Mouse (Mus musculus): Measurements from ENCODE around the gene Sema3g. TPM values are rescaled to one million over a fixed set of nuclear protein-coding genes. Genes with fewer than 3 reads are reported as not detected.

The Sema3g gene
- 3.7 and 3.8 TPM in 2 replicates for polyA plus RNA-seq (2015; fragmentation: Nextera tagmentation; extraction: Ambion mirVana)

DNA sequence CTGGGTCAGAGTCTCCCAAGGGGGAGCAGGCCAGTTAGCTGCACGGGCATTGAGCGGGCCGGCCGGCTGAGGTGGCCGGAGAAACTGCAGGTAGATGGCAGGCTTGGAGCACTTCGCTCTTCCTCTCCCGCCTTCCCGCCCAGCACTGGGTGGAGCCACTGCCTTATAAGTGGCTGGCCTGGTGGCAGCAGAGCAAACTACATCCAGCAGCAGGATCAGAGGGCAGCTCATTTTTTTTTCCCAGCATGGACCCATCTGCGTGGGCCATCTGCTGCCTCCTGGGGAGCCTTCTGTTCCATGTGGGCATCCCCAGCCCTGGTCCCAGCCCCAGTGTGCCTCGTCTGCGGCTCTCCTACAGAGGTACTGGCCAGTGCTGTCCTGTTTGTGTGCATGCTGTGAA lies at the start of gene Sema3g:
Gene Sema3g, plus strand, starts transcription at position 195 of the 400 bp plus-strand sequence.
- Histone ChIP-seq H3K27ac (peak within 1 kb of the TSS; percentile 15; the same call in 1 of the 2 replicates), H3K27me3 (no peaks in the 10 kb centered on the region), H3K9ac (0 out of 2 replicates have a peak within 1 kb of the TSS, but pooled peaks have one; percentile 9), H3K4me2 (peak within 1 kb of the TSS; percentile 47), H3K36me3 (no peaks in the 10 kb centered on the region), H3K4me3 (replicated peaks) (peak within 1 kb of the TSS; percentile 21), H3K9me3 (replicated peaks) (no peaks in the 10 kb centered on the region), H3K4me1 (peaks cover 14% of the 10 kb centered on the region)
- WGBS: 8% methylated on average over 11 of the region's 11 CpGs
- peak; percentile 72 for ATAC-seq (replicated peaks; ENCODE audit: low FRiP score)

DNA sequence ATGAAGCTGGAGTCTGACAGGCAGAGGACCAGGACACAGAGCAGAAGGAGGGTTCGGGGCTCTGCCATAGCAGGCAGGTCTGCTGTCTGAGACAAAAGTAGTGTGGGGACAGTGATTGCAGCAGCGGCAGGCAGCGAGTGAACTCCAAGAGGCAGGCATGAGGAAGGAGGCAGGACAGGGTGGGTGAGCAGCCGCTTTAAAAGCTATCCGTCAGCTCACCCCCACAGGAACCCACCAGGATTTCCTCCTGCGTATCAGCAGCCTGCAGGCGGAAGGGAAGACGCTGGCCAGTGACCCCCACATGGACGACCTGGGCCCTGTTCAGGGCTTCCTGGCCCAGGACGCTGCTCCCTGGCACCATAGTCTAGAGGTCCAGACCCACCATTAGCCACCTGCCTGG lies 49.2 kb upstream of the Sema3g start, which contains the start of gene Stab1:
Gene Stab1, minus strand, starts transcription at position 217 of the 400 bp plus-strand sequence.
- Histone ChIP-seq H3K4me1 (peaks cover 41% of the 10 kb centered on the region), H3K9ac (peak within 1 kb of the TSS; percentile 23), H3K27ac (peak within 1 kb of the TSS; percentile 62; the same call in 1 of the 2 replicates), H3K4me3 (replicated peaks) (peak within 1 kb of the TSS; percentile 38), H3K36me3 (peaks cover 37% of the 10 kb centered on the region), H3K4me2 (peak within 1 kb of the TSS; percentile 50), H3K9me3 (replicated peaks) (no peaks in the 10 kb centered on the region), H3K27me3 (no peaks in the 10 kb centered on the region)
- no peak for ATAC-seq (replicated peaks; ENCODE audit: low FRiP score)
- 21% methylated on average over 10 of the region's 10 CpGs for WGBS

DNA sequence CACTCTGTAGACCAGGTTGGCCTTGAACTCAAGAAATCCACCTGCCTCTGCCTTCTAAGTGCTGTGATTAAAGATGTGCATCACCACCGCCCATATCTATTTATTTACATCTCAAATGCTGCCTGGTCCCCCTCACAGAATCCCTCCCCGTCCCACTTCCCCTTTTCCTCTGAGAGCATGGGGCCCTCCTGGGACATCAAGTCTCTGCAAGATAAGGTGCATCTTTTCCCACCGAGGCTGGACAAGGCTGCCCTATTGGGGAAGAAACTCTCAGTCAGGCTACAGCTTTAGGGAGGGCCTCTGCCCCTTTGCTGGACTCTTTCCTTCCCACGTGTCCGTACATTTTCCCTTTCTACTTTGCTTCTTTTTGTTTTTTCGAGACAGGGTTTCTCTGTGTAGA lies 48.2 kb upstream of the Sema3g start:
- Histone ChIP-seq H3K9ac (no peak overlapping the region), H3K9me3 (replicated peaks) (no peaks in the 10 kb centered on the region), H3K4me2 (no peak overlapping the region), H3K4me1 (peaks cover 41% of the 10 kb centered on the region), H3K27me3 (no peaks in the 10 kb centered on the region), H3K36me3 (peaks cover 48% of the 10 kb centered on the region), H3K27ac (0 out of 2 replicates have a peak overlapping the region, but pooled peaks have one; percentile 9), H3K4me3 (replicated peaks) (no peak overlapping the region)
- ATAC-seq (replicated peaks; ENCODE audit: low FRiP score): no peak
- WGBS: 78% methylated on average over 6 of the region's 6 CpGs

DNA sequence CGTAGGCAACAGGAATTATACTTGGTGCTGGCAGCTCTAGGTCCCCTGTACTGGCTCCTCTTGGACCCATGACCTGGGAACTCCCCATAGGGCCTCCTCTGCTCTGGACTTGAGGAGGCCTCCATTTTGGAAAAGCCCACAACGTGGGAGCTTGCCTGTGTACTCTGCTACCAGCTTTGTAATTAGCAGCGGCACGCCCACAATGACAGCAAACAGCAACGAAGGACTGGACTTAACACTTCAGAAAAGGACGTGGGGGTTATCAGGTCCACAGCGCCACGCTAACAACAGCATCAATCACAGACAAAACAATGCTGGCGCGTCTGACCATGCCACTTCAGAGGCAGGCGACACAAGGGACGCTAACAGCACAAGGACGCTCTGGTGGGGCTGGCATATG lies 46.7 kb upstream of the Sema3g start:
- H3K36me3 ChIP-seq: peaks cover 62% of the 10 kb centered on the region
- H3K4me3 ChIP-seq (replicated peaks): no peak overlapping the region
- no peak overlapping the region for H3K27ac ChIP-seq
- WGBS: 86% methylated on average over 13 of the region's 13 CpGs
- no peak overlapping the region for H3K4me2 ChIP-seq
- no peak for ATAC-seq (replicated peaks; ENCODE audit: low FRiP score)
- peaks cover 28% of the 10 kb centered on the region for H3K4me1 ChIP-seq
- no peaks in the 10 kb centered on the region for H3K27me3 ChIP-seq
- H3K9ac ChIP-seq: no peak overlapping the region
- no peaks in the 10 kb centered on the region for H3K9me3 ChIP-seq (replicated peaks)

DNA sequence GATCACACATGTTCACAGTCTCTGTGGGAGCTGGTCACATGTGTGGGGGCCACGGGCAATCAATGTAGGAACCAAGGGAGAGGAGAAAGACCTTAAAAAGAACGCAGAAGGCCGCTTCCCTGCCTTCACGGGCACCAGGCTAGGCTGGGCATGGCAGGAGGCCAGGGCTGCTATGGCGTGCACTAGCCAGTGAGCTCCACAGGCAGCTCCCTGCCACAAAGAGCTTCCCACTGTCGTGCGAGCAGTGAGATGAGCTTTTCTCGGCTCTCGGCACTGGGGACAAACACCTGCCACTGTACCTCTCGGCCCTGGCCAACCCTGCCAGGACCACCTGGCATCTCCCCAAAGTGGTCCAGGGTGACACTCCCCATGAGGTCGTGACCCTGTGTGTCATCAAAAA lies 46.3 kb upstream of the Sema3g start:
- 89% methylated on average over 11 of the region's 11 CpGs for WGBS
- H3K4me2 ChIP-seq: no peak overlapping the region
- peaks cover 23% of the 10 kb centered on the region for H3K4me1 ChIP-seq
- H3K36me3 ChIP-seq: peaks cover 67% of the 10 kb centered on the region
- no peak overlapping the region for H3K9ac ChIP-seq
- no peak overlapping the region for H3K27ac ChIP-seq
- ATAC-seq (replicated peaks; ENCODE audit: low FRiP score): no peak
- no peaks in the 10 kb centered on the region for H3K27me3 ChIP-seq
- H3K4me3 ChIP-seq (replicated peaks): no peak overlapping the region
- no peaks in the 10 kb centered on the region for H3K9me3 ChIP-seq (replicated peaks)

DNA sequence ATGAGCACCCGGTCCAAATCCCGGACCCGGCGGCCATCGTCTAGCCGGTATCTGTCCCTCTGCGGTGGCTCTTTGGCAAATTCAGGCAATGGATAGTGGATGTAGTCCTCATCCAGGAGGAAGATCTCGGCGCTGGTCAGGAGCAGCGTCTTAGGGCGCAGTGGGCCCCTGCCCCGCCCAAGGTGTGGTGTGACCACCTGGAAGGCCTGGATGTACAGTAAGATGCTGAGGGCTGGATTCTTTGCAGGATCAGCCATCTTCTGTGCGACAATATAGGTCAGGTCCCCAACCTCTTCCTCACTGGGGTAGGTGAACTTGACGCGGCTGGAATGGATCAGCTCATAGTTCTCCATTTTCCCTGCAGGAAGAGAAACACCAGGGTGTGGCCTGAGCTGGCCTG lies 45.8 kb upstream of the Sema3g start:
- H3K4me1 ChIP-seq: peaks cover 19% of the 10 kb centered on the region
- no peak overlapping the region for H3K9ac ChIP-seq
- no peaks in the 10 kb centered on the region for H3K27me3 ChIP-seq
- no peak overlapping the region for H3K4me2 ChIP-seq
- H3K4me3 ChIP-seq (replicated peaks): no peak overlapping the region
- ATAC-seq (replicated peaks; ENCODE audit: low FRiP score): no peak
- H3K36me3 ChIP-seq: peaks cover 71% of the 10 kb centered on the region
- WGBS: 93% methylated on average over 15 of the region's 15 CpGs
- H3K27ac ChIP-seq: no peak overlapping the region
- H3K9me3 ChIP-seq (replicated peaks): no peaks in the 10 kb centered on the region

DNA sequence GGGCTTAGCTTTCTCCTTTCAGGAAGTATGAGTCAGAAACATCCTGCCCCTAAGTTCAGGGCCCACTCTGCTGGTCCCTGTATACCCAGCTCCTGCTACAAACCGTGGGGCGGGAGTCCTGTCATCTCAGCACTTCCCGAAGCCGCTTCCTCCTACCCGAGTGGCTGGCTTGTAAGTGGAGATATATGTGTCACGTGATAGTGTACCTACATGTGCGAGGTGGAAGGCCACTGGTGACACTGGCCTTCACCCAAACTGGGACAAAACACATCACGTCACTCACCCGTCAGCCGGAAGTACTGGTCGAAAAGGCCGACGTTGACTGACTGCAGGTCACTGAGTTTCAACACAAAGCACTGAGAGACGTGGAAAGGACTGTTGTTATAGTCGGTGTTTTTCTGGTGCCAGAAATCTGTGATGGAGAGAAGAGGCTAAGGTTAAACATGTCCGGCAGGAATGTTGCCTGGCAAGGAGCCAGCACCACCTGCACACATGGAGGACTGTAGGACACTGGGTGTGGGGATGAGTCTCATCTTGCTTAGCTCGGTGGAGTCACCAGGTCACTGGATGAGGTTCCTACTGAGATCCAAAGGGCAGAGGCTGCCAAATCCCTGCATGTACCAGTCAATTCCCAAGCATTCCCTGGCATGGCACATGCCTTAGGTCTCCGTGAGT lies 44.7 kb upstream of the Sema3g start:
- peaks cover 82% of the 10 kb centered on the region for H3K36me3 ChIP-seq
- no peak overlapping the region for H3K4me3 ChIP-seq (replicated peaks)
- no peak overlapping the region for H3K4me2 ChIP-seq
- H3K27me3 ChIP-seq: no peaks in the 10 kb centered on the region
- H3K9ac ChIP-seq: no peak overlapping the region
- H3K9me3 ChIP-seq (replicated peaks): no peaks in the 10 kb centered on the region
- H3K4me1 ChIP-seq: peaks cover 11% of the 10 kb centered on the region; the same call in 1 of the 2 replicates
- 76% methylated on average over 18 of the region's 18 CpGs for WGBS
- H3K27ac ChIP-seq: no peak overlapping the region
- no peak for ATAC-seq (replicated peaks; ENCODE audit: low FRiP score)

DNA sequence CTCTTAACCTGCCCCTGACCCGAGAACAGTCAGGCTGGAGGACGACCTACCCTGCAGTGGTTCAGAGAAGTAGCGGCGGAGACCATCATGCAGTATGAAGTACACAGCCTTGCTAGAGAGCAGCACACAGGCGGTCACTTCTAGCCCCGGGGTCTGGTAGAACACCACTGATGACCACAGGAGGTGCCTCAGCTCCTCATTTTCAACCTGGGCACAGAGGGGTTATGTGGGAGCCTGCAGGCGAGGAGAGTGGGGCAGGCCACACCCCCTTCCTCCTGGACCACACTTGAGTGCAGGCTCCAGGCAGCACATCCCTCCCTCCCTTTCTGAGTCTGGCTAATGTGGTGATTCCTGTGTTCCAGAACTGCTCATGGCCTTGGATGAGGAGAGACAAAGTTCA lies 44.1 kb upstream of the Sema3g start:
- no peak overlapping the region for H3K4me2 ChIP-seq
- no peak overlapping the region for H3K27ac ChIP-seq
- H3K4me1 ChIP-seq: peaks cover 7% of the 10 kb centered on the region; the same call in 1 of the 2 replicates
- no peaks in the 10 kb centered on the region for H3K27me3 ChIP-seq
- no peak overlapping the region for H3K4me3 ChIP-seq (replicated peaks)
- H3K36me3 ChIP-seq: peaks cover 87% of the 10 kb centered on the region
- no peak; the same call in 1 of the 2 replicates for ATAC-seq (replicated peaks; ENCODE audit: low FRiP score)
- no peak overlapping the region for H3K9ac ChIP-seq
- H3K9me3 ChIP-seq (replicated peaks): no peaks in the 10 kb centered on the region
- WGBS: 84% methylated on average over 7 of the region's 7 CpGs

DNA sequence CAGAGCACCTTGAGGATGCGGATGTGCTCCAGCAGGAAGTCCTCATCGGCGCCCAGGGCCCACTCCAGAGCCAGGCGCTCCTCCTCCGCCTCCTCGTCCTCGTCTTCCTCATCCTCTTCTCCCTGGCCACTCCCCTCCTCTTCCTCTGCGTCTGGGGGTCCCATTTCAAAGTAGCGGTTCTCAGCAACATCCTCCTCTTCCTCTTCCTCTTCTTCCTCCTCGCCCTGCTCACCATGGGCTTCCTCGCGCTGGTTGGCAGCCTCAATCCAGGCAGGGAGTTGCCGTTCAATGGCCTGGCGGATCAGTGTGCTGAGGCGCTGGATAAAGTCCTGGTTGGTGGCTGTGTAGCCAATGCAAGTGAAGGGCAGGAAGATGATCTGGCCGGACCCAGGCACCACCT lies 40.4 kb upstream of the Sema3g start:
- no peak overlapping the region for H3K9ac ChIP-seq
- WGBS: 87% methylated on average over 16 of the region's 16 CpGs
- 0 out of 2 replicates have a peak, but pooled peaks cover 4% of the 10 kb centered on the region for H3K4me1 ChIP-seq
- H3K27ac ChIP-seq: no peak overlapping the region
- no peak overlapping the region for H3K4me2 ChIP-seq
- ATAC-seq (replicated peaks; ENCODE audit: low FRiP score): no peak
- no peak overlapping the region for H3K4me3 ChIP-seq (replicated peaks)
- peaks cover 99% of the 10 kb centered on the region for H3K36me3 ChIP-seq
- H3K27me3 ChIP-seq: no peaks in the 10 kb centered on the region
- H3K9me3 ChIP-seq (replicated peaks): no peaks in the 10 kb centered on the region

DNA sequence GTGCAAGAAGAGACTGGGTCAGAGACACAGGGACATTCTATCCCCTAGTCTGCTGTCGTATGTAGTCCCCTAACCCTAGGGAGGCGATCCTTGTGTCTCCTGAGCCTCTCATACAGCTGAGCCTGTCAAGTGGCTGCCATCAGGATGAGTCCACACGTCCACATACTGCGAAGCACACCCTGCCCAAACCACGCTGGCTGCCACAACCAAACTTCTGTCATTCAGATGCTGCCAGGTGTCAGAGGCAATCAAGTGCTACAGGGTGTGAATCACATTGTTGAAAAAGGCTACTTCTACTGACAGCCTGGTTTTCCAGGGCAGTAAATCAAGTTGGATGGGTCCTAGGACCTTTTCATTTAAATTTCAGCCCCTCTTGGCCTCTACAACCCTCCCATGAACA lies 39.9 kb upstream of the Sema3g start:
- Histone ChIP-seq H3K27me3 (no peaks in the 10 kb centered on the region), H3K4me3 (replicated peaks) (no peak overlapping the region), H3K9me3 (replicated peaks) (no peaks in the 10 kb centered on the region), H3K4me2 (no peak overlapping the region), H3K4me1 (0 out of 2 replicates have a peak, but pooled peaks cover 6% of the 10 kb centered on the region), H3K9ac (no peak overlapping the region), H3K27ac (no peak overlapping the region), H3K36me3 (peaks cover 99% of the 10 kb centered on the region)
- ATAC-seq (replicated peaks; ENCODE audit: low FRiP score): no peak
- 87% methylated on average over 5 of the region's 5 CpGs for WGBS

DNA sequence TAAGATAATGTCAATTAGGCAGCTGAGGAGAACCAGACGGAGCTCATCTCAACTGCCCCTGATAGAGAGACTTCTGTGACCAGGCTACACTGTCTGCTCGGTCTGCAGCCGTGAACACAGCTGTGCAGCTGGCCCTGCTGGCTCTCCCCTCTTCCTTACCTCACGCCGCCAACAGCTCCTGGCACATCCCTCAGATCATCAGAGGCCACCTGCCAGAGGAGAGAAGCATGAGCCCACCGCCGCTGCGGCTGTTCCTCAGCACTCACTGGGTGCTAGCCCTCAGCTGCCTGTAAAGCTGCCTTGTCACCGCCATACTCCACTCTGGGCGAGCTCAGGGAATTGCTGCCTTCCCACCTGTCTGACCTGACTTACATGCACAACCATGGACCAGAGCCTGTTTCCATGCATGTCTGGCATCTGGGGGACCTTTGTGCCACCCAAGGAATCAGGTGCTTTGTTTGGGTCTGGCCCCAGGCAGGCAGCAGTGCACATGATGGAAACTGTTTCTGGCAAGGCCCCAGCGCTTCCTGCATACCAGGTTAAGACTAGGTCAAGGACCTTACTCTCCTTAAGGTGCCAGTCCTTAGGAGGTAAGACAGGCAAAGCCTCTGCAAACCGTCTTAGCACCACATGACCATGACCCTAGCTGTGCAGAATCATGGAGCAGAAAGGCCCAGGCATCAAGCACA lies 37.8 kb upstream of the Sema3g start:
- H3K4me3 ChIP-seq (replicated peaks): no peak overlapping the region
- no peak overlapping the region for H3K27ac ChIP-seq
- peaks cover 99% of the 10 kb centered on the region for H3K36me3 ChIP-seq
- ATAC-seq (replicated peaks; ENCODE audit: low FRiP score): no peak
- no peak overlapping the region for H3K9ac ChIP-seq
- no peaks in the 10 kb centered on the region for H3K9me3 ChIP-seq (replicated peaks)
- H3K27me3 ChIP-seq: no peaks in the 10 kb centered on the region
- H3K4me1 ChIP-seq: peaks cover 7% of the 10 kb centered on the region; the same call in 1 of the 2 replicates
- H3K4me2 ChIP-seq: no peak overlapping the region
- WGBS: 93% methylated on average over 12 of the region's 12 CpGs

DNA sequence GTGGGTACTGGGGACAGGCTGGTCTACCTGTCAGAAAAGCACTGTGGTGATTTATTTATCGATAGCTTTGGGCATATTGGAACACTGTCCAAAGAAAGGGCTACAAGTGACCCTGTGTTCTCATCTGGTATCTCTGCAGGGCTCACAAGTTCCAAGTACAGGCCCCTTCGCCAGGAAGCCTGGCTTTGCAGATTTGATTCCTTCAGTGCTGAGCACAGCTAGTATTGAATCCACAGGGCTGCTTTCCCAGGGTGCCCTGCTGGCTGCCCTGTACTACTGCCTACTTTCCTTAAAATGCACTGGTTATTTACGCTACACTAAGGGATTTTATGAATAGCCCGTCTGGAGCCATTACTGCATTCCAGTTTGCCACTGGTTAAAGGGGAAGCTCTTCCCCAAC lies 36.1 kb upstream of the Sema3g start:
- peaks cover 99% of the 10 kb centered on the region for H3K36me3 ChIP-seq
- no peak overlapping the region for H3K9ac ChIP-seq
- peaks cover 10% of the 10 kb centered on the region; the same call in 1 of the 2 replicates for H3K4me1 ChIP-seq
- no peaks in the 10 kb centered on the region for H3K27me3 ChIP-seq
- no peak for ATAC-seq (replicated peaks; ENCODE audit: low FRiP score)
- H3K4me3 ChIP-seq (replicated peaks): no peak overlapping the region
- H3K4me2 ChIP-seq: no peak overlapping the region
- WGBS: 77% methylated on average over 4 of the region's 4 CpGs
- H3K27ac ChIP-seq: no peak overlapping the region
- no peaks in the 10 kb centered on the region for H3K9me3 ChIP-seq (replicated peaks)
